Mouse (Mus musculus) bone marrow, adult 2 months (tissue): ENCODE data around the gene Casq2.

ENCODE experiments used
- CTCF ChIP-seq: fragments of 200-500 bp; IDR thresholded peaks from 2 replicates; pipeline ENCODE4 v1.5.1; 2011; ENCODE audit warnings: low read length, control low read depth; ENCODE audit not compliant: control insufficient read depth, insufficient read depth
- POLR2A ChIP-seq: fragments of 200-500 bp; IDR thresholded peaks from 2 replicates; pipeline ENCODE4 v1.6.1; 2011; ENCODE audit warnings: low read depth, mild to moderate bottlenecking, control low read depth, low read length, borderline replicate concordance; ENCODE audit not compliant: control insufficient read depth

GRCm38 (mm10) chr3:102149941-102150340, 63.7 kb downstream of the Casq2 start:
- TF ChIP-seq CTCF (no peak), POLR2A (no peak)
